Mouse (Mus musculus): Measurements from ENCODE around the gene Gm10271.

Gm10271 gene

GRCm38 (mm10) chr10:116972509-116972908, at the start of gene Gm10271:
Gene Gm10271, minus strand, starts transcription at chr10:116972609.
- DNase-seq = no peak

GRCm38 (mm10) chr10:117021020-117021754, 48.8 kb upstream of the Gm10271 start:
- no peak for DNase-seq

- no peak for DNase-seq
These were observed 46.0 kb upstream of the Gm10271 start for GRCm38 (mm10) chr10:117018281-117018840.

GRCm38 (mm10) chr10:117014565-117014964, 42.2 kb upstream of the Gm10271 start:
- no peak for DNase-seq

GRCm38 (mm10) chr10:117013689-117014390, 41.4 kb upstream of the Gm10271 start:
- no peak for DNase-seq

- no peak for DNase-seq
These were observed 38.6 kb upstream of the Gm10271 start for GRCm38 (mm10) chr10:117011047-117011446.

GRCm38 (mm10) chr10:117009691-117010090, 37.3 kb upstream of the Gm10271 start:
- DNase-seq = no peak

- no peak for DNase-seq
These were observed 33.5 kb upstream of the Gm10271 start for GRCm38 (mm10) chr10:117005707-117006464.

- no peak for DNase-seq
These were observed 32.3 kb upstream of the Gm10271 start for GRCm38 (mm10) chr10:117004695-117005094.

- DNase-seq = no peak
These were observed 28.6 kb upstream of the Gm10271 start for GRCm38 (mm10) chr10:117000975-117001374.

GRCm38 (mm10) chr10:116998716-116999455, 26.5 kb upstream of the Gm10271 start:
- no peak for DNase-seq

- DNase-seq = peak in 1 of 2 experiments; percentile 24
These were observed 23.8 kb upstream of the Gm10271 start for GRCm38 (mm10) chr10:116996236-116996600.

GRCm38 (mm10) chr10:116995584-116996235, 23.3 kb upstream of the Gm10271 start:
- no peak for DNase-seq

GRCm38 (mm10) chr10:116995162-116995561, 22.8 kb upstream of the Gm10271 start:
- DNase-seq = no peak

- DNase-seq = no peak
These were observed 21.6 kb upstream of the Gm10271 start for GRCm38 (mm10) chr10:116993971-116994370.

GRCm38 (mm10) chr10:116986264-116987082, 14.1 kb upstream of the Gm10271 start, which contains the start of gene Best3:
Gene Best3, plus strand, starts transcription at chr10:116986314.
- DNase-seq = no peak

GRCm38 (mm10) chr10:116984836-116985235, 12.4 kb upstream of the Gm10271 start:
- no peak for DNase-seq

GRCm38 (mm10) chr10:116982526-116982925, 10.1 kb upstream of the Gm10271 start:
- no peak for DNase-seq

GRCm38 (mm10) chr10:116980888-116981287, 8.5 kb upstream of the Gm10271 start:
- peak in 1 of 2 experiments; percentile 18 for DNase-seq

GRCm38 (mm10) chr10:116980273-116980672, 7.9 kb upstream of the Gm10271 start:
- DNase-seq = no peak

GRCm38 (mm10) chr10:116978841-116979240, 6.4 kb upstream of the Gm10271 start:
- DNase-seq = peak; percentile 56 to 60

Measured in cerebellum, postnatal 25 days (tissue).